11 mouse cellular contexts compared by ENCODE assay signal in the genomic region with DNA sequence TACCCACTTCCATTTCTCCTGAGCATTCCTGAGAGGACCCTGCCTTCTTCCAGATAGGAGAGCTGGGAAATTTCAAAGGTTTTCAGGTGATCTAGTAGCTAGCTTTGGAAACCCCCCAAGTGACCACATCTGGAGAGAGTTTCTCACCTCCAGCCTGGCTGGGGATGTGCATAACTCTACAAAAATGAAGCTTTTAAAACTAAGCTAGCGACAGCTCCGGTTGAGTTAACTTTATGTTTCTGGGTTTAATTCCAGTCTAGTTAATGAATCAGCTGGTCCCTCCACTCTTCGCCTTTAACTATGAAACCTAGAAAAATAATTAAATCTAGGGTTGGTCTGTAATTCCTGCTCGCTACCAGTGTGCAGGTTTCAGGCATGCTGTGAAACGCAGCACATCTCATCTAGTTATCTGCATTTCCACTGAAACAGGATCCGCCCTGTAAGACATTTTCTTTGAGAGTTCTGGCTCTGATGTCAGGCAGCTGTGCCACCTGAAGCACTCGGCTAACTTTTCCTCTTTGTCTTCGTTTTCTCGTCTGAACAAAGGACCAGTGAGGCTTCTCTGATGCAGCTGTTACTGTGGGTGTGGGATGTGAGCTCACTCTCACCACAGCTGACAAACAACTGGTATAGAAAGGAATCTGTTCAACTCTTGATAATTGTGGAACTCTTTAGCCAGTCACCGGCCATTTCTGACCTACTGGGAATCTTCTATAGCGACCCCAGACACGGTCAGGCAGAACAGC. TPM values are rescaled to one million over a fixed set of nuclear protein-coding genes. Genes with fewer than 3 reads are reported as not detected.
DNase-seq lines count a peak whose midpoint lies in the region; ATAC-seq and TF ChIP-seq lines count a peak whose summit lies in the region.
"Had no signal": no experiment of that assay in that cellular context is flagged by ENCODE, and none has a peak within 500 bp of the region (broad histone marks: within the 10 kb centered on the region; RNA-seq: fewer than 3 reads in every experiment).

No protein-coding gene starts in this region.

- H3K4me3 ChIP-seq in kidney, adult 2 months (ENCODE audit: insufficient read depth, low read depth, low read length) = no peak overlapping the region
- H3K4me3 ChIP-seq in myocyte = no peak overlapping the region
- H3K4me3 ChIP-seq: heart, embryonic 10.5 days; midbrain, embryonic 13.5 days had no signal

- no peaks in the 10 kb centered on the region for H3K27me3 ChIP-seq in kidney, adult 2 months (replicated peaks; ENCODE audit: control insufficient read depth, insufficient read depth, low read length)
- H3K27me3 ChIP-seq in myocyte (ENCODE audit: control insufficient read depth, insufficient read depth, insufficient read length) = no peaks in the 10 kb centered on the region
- H3K27me3 ChIP-seq: midbrain, embryonic 13.5 days had no signal

- 31% methylated on average over 12 of the region's 12 CpGs for WGBS in kidney, adult 2 months

- peaks cover 10% of the 10 kb centered on the region; the same call in 1 of the 2 replicates for H3K4me1 ChIP-seq in kidney, adult 2 months (ENCODE audit: control insufficient read depth, insufficient read depth, low read length)
- H3K4me1 ChIP-seq: heart, embryonic 10.5 days; midbrain, embryonic 13.5 days had no signal

- peaks cover 37% of the 10 kb centered on the region for H3K79me2 ChIP-seq in myocyte (ENCODE audit: control insufficient read depth, insufficient read depth)

- H3K36me3 ChIP-seq in kidney, adult 2 months (ENCODE audit: control insufficient read depth, insufficient read depth, low read length) = no peaks in the 10 kb centered on the region
- H3K36me3 ChIP-seq in myocyte (ENCODE audit: control insufficient read depth, insufficient read depth) = peaks cover 4% of the 10 kb centered on the region
- H3K36me3 ChIP-seq: heart, embryonic 10.5 days; midbrain, embryonic 13.5 days had no signal

- ATAC-seq in megakaryocyte progenitor cell, adult 5-6 weeks (replicated peaks; ENCODE audit: poor library complexity) = no peak
- ATAC-seq: midbrain, embryonic 13.5 days had no signal

- no peak for TF ChIP-seq POLR2A in kidney, adult 2 months (IDR thresholded peaks at IDR 0.05; ENCODE audit: low read depth, low read length)
- TF ChIP-seq POLR2A in myocyte (IDR thresholded peaks at IDR 0.05; ENCODE audit: insufficient read length, low read depth) = no peak

- peak overlapping the region; percentile 83 for H3K27ac ChIP-seq in kidney, adult 2 months (ENCODE audit: insufficient read depth, low read depth, low read length)
- H3K27ac ChIP-seq: heart, embryonic 10.5 days; midbrain, embryonic 13.5 days had no signal

- no peak overlapping the region for H3ac ChIP-seq in myocyte (ENCODE audit: control insufficient read depth, insufficient read length)

- peak; percentile 64 for DNase-seq in kidney, adult 2 months
- DNase-seq in kidney, postnatal 25 days = no peak
- DNase-seq in CD4-positive, CD25-positive, alpha-beta regulatory T cell, adult 2 months (ENCODE audit: low read depth, low spot score) = peak; percentile 62
- DNase-seq in brain, adult 2 months (ENCODE audit: low read depth, low spot score) = peak; percentile 68
- no peak for DNase-seq in heart, adult 9 months (ENCODE audit: low spot score in 2 of 2)
- no peak for DNase-seq in cerebellum, postnatal 14 days
- DNase-seq: lung, adult 18-20 months had no signal

- H3K4me2 ChIP-seq in myocyte (ENCODE audit: low read depth) = peak overlapping the region; percentile 53
- H3K4me2 ChIP-seq: midbrain, embryonic 13.5 days had no signal

- TF ChIP-seq CTCF in kidney, adult 2 months (conservative IDR thresholded peaks at IDR 0.05; ENCODE audit: insufficient read depth, insufficient read length, low read depth, low read length) = no peak

TF ChIP-seq in myocyte, 11 proteins besides CTCF, POLR2A, EP300 and RAD21:
- peak in 2 of 3 experiments; percentile 47 to 73 for TF ChIP-seq MYOG (IDR thresholded peaks at IDR 0.05; ENCODE audit: control insufficient read depth in 1 of 3, insufficient read depth in 1 of 3, insufficient read length in 2 of 3, low read depth in 2 of 3)
- TF ChIP-seq POLR2AphosphoS2 (IDR thresholded peaks at IDR 0.05; ENCODE audit: insufficient read length, low read depth) = no peak
- no peak for TF ChIP-seq REST (IDR thresholded peaks at IDR 0.05; ENCODE audit: insufficient read depth, insufficient read length)
- TF ChIP-seq TCF3 (IDR thresholded peaks at IDR 0.05; ENCODE audit: insufficient read length, low read depth) = peak; percentile 43
- no peak for TF ChIP-seq MAX (IDR thresholded peaks at IDR 0.05; ENCODE audit: low read depth)
- TF ChIP-seq TCF12 (IDR thresholded peaks at IDR 0.05; ENCODE audit: insufficient read depth, poor library complexity, severe bottlenecking) = peak; percentile 94
- no peak for TF ChIP-seq SRF (IDR thresholded peaks at IDR 0.05; ENCODE audit: control insufficient read depth, insufficient read length, low read depth)
- peak; percentile 64 to 95 (median 91) for TF ChIP-seq MYOD1 (IDR thresholded peaks at IDR 0.05; ENCODE audit: control insufficient read depth in 1 of 3, insufficient read length in 2 of 3, low read depth in 2 of 3)

RNA-seq across cellular contexts. Expression of a gene that starts 39.3 kb away (rescaled TPM):
- polyA plus RNA-seq in kidney, adult 2 months (2012; rRNA removed) = 9.0 and 9.6 TPM in 2 replicates
- 21.2 TPM for polyA plus RNA-seq in myocyte (2012; fragmentation: generic; extraction: Trizol)
- total RNA-seq in megakaryocyte progenitor cell, adult 5-6 weeks (2015) = 0.10 TPM in 1 of 2 replicates, not detected in the other
- 0.17 and 1.0 TPM in 2 replicates for total RNA-seq in megakaryocyte progenitor cell, adult 5-6 weeks (2017)

Comparison
In these comparisons a context has a peak if more than half of its experiments do, and no peak if none do; other contexts are left out.
1. DNase-seq: peak in kidney, adult 2 months (single experiment), CD4-positive, CD25-positive, alpha-beta regulatory T cell, adult 2 months (single experiment) and brain, adult 2 months (single experiment); none in kidney, postnatal 25 days (0 of 2), heart, adult 9 months (0 of 2) and cerebellum, postnatal 14 days (0 of 2).